Mouse (Mus musculus): ENCODE results near the gene Rnaseh2c. TPM values are rescaled to one million over a fixed set of nuclear protein-coding genes. Genes with fewer than 3 reads are reported as not detected.

The Rnaseh2c gene
- total RNA-seq, 2 experiments from 2014 or later, result 14.4 to 19.3 TPM

DNA sequence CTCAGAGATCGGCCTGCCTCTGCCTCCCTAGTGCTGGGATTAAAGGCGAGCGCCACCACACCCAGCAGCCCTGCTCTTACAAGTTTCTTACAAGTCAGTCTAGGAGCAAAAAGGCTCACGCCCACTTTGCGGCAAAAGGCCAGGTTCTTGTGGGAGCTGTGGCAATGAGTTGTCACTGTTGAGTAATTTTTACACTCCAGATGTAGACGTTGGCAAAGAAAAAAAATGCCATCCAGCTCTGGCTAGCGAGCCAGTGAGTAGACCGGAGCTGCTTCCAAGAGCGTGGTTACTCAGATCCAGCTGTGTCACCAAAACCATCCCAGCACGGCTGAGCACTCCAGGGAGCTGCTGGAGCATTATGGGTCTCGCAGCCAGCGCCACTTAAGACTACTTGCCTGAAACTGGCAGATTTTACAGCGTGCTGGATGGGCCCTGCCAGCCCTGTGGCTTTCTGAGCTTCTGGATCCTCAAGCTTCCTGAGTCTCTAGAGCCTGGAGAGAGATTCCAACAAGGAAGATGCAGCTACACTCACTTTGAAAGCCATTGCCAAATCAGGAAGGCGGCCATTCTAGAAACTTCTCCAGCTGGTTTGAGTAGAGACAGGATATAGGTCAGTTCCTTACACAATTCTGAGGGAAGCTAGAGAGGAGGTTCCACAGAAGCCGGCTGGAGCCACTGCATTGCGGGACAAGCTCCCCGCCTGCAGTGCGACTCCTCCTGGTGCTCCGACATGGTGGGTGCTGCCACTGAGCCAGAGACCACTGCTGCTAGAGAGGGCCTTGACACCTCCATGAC lies 29.1 kb upstream of the Rnaseh2c start:
- ATAC-seq (replicated peaks; ENCODE audit: low FRiP score, poor library complexity, severe bottlenecking), result no peak

DNA sequence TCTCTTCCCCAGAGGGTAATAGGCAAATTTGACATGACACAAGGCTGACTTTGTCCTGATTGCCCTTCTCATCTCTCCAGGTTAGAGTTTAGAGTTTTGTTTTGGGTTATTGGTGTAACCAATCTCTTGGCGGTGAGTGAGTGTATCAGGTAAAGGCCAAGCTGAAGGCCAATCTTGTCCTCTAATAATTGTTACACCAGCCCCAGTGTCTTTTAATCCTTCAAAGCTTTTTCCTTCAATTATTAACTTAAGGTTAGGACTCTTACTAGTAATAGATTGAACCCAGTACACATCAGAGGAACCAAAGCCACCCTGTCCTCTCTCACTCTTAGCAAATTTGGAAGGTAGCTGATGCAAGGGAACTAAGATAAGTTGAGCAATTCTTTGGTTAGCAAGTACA lies 26.3 kb upstream of the Rnaseh2c start:
- no peak for ATAC-seq (replicated peaks; ENCODE audit: low FRiP score, poor library complexity, severe bottlenecking)

DNA sequence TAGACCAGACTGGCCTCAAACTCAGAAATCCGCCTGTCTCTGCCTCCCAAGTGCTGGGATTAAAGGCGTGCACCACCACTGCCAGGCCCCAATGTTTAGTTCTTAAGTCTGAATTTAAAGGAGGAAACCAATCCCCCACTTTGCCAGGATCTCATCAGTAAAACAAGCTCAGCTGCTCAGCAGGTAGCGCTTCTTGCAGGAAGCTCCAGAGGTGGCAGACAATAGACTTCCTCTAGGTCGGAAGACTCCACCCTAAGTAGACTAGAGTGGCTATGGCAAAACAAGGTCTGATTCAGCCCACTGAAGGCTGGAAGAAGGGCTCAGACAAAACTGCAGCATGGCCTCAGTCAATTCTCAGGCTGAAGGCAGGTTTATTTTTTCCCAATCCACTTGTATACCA lies 21.7 kb upstream of the Rnaseh2c start:
- no peak for ATAC-seq (replicated peaks; ENCODE audit: low FRiP score, poor library complexity, severe bottlenecking)

DNA sequence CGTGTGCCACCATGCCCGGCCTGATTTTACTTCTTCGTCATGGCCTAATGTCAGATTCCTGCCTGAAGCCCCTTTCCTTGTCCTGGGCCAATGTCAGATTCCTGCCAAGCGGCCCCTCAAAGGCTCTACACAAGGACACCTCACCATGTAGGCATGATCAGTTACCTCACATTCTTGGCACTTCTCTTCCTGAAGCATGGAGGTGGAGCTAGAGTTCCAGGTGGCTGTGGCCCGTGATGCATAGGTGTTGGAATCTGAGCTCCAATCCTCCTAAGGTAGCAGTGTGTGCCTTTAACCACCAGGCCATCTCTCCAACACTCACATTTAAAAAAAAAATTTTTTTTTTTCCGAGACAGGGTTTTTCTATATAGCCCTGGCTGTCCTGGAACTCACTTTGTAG lies 20.9 kb upstream of the Rnaseh2c start:
- no peak for ATAC-seq (replicated peaks; ENCODE audit: low FRiP score, poor library complexity, severe bottlenecking)

DNA sequence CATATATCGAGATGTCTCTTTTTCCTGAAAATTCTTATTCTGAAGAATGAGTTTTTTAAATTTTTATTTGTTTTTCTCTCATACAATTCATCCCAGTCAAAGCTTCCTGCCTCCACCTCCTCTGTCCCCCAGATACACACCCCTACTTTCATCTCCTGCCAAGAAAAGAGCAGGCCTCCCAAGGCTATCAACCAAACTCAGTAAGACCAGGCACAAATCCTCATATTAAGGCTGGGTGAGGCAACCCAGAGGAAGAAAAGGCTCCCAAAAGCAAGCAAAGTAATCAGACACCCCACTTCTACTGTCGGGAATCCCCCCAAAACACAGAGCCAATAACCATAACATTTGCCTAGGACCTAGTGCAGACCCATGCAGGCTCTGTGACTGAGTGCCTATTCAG lies 19.7 kb upstream of the Rnaseh2c start:
- no peak for ATAC-seq (replicated peaks; ENCODE audit: low FRiP score, poor library complexity, severe bottlenecking)

DNA sequence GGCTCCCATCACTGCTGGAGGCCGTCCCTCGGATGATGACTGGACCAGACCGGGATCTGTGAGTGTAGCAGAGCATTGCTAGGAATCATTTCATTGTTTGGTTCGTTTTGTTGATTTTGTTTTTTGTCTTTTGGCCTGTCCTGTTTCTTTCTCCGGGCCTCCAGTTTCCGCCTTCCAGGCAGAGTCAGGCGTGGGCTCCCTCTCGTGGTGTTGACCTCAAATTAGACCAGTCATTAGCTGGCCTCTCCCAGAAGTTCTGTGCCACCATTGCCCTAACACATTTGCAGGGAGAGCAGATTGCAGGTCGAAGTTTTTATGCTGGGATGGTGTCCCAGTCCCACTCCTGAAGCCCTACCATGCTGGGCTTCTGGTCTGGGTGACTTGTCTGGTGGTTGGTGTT lies 12.5 kb upstream of the Rnaseh2c start:
- ATAC-seq (replicated peaks; ENCODE audit: low FRiP score, poor library complexity, severe bottlenecking), result no peak

DNA sequence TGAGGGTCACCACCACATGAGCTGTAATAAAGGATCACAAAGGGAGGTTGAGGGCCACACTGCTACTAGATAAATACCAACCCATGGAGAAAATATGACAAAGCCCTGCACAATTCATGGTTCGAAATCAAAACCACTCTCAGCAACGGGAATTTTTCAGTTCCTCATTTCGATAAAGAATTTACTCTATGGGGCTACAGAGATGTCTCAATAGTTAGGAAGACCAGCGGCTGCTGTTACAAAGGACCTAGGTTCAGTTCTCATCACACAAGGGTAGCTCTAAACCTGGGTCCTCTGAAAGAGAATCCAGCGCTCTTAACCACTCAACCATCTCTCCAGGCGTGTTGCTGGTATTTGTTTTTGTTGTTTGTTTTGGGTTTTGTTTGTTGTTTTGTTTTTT lies 9.8 kb upstream of the Rnaseh2c start:
- no peak for ATAC-seq (replicated peaks; ENCODE audit: low FRiP score, poor library complexity, severe bottlenecking)

DNA sequence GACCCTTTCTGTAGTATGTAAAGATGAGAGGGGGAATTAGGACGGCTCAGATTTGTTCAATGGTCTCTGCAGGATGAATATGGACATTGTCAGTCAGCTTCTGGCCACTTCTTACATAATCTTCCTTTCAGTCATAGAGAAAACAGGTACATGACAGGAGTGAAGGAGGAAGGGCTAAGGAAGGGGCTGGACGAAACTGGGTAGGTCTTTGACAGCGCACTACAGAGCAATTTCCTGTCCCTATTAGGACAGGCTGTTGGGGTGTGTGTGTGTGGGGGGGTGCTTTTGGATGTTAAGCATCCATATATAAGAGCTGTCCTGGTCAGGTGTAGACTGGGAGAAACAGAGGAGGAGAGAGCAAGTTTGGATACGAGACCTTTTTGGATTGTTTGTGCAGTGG lies 2.4 kb upstream of the Rnaseh2c start:
- ATAC-seq (replicated peaks; ENCODE audit: low FRiP score, poor library complexity, severe bottlenecking), result no peak

DNA sequence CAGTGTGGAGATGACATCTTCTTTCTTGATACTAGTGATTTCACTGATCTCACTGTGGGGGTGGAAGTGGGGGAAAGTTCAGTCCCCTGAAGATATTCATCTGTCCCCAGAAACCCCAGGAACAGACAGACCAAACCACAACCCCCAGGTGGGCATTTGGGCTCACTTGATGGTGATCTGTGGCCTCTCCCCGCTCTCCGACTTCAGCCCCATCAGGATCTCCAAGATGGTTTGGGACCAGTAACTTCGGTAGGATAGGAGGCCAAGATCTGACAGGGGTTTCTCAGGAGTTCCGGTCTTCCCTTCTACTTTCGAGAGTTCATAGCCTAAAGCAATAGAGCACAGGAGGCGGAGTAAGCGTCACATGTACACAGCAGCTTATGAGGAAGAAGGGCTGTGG lies 2.0 kb downstream of the Rnaseh2c start:
- no peak for ATAC-seq (replicated peaks; ENCODE audit: low FRiP score, poor library complexity, severe bottlenecking)

DNA sequence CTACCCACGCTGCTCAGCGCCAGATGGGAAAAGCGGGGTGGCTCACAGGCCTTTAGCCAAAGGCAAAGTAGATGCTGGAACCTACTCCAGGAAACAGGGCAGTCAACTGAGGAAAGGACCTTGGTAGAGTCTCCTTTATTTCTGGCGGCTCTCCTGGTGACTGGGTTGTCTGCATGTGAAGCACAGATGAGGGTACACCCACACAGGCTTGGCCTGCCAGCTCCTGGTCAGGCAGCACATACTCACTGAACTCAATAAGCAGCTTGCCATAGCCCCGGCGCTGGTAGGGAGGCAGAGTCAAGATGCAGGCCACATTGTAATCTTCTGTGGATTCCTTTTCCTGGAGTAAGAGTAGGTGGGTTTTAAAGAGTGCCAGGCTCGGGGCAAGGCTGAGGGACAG lies 3.5 kb downstream of the Rnaseh2c start:
- ATAC-seq (replicated peaks; ENCODE audit: low FRiP score, poor library complexity, severe bottlenecking), result no peak

DNA sequence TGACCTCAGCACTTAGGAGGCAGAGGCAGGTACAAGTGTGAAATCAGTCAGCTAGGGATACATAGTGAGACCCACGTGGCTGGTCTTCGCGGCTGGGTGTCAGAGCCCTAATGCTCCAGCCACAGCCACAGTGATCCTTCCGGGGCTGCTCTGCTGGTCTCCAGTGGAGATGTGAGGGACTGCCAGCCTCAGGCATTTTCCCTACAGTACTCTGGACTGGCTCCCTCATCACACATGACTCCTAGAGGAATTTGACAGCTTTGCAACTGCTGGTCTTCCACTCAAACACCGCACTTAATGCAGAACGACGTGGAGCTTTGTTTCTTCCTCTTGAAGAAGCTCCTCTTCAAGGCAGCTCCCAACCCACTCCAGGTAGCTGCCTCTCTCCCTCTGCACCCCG lies 4.5 kb downstream of the Rnaseh2c start:
- no peak for ATAC-seq (replicated peaks; ENCODE audit: low FRiP score, poor library complexity, severe bottlenecking)

DNA sequence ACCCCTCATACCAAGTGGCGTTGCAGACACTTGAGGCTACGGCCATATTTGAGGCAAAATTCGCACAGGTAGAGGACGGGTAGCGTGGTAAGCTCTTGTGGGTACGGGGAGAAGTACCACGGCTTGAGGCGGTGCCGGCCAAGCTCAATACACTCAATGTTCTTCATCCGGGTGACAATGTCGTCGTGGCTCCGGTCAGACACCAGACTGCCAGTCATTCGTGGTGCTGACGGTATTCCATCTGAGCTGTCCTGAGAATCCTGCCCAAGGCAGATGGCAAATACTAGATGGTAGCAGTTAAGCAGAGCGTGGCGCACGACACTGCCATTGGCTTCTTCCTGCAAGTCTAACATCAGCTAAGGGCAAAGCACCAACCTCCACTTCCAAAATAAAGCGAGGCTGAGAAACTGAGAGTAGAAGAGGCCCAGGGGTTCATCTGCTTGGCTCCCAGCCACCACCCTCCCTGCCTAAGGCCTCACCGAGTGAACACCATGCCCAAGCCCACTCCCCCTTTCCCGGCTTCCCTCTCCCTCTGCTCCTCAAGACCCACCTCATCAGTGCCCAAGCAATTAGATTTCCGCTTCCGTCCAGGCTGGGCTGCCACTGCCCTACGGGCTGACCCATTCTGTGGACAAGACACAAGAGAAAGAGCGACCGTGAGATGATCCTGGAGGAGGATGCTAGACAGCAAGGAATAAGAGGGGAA lies 6.2 kb downstream of the Rnaseh2c start:
- ATAC-seq (replicated peaks; ENCODE audit: low FRiP score, poor library complexity, severe bottlenecking), result no peak

DNA sequence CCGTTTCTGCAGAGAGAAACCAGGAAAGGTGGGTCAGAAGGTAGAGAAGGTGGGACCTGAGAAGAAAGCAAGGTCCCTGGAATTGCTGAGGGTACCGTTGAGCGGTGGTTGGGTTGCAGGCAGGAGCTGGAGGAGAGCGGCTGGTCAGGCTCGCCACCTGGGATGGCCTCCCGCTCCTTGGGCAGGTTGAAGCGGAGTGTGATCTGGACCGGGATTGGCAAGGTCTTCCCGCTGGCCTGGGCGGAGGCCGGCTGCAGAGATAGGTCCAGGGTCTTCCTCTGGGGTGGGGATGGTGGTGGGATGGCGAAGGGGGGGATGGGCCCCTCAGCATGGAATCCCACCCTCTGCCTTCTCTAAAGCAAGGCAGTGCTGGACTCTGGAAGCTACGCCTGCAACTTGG lies 7.0 kb downstream of the Rnaseh2c start:
- ATAC-seq (replicated peaks; ENCODE audit: low FRiP score, poor library complexity, severe bottlenecking), result no peak

DNA sequence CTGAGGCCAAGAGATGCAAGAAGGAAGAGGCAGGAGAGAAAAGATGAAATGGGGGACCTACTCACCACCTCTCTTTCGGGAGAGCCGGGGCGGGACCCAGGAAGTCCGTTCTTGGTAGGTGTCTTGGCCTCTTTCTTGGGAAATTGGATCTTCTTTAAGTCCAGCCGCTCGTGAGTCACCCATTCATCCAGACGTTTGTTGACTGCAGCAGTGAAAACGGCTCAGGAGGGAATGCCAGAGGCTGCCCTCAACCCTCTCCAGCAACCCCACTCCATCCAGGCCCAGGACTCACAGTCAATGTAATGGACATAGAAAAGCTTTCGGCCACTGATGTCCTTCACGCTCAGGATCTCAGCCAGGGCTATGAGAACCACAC lies 7.5 kb downstream of the Rnaseh2c start:
- no peak for ATAC-seq (replicated peaks; ENCODE audit: low FRiP score, poor library complexity, severe bottlenecking)

DNA sequence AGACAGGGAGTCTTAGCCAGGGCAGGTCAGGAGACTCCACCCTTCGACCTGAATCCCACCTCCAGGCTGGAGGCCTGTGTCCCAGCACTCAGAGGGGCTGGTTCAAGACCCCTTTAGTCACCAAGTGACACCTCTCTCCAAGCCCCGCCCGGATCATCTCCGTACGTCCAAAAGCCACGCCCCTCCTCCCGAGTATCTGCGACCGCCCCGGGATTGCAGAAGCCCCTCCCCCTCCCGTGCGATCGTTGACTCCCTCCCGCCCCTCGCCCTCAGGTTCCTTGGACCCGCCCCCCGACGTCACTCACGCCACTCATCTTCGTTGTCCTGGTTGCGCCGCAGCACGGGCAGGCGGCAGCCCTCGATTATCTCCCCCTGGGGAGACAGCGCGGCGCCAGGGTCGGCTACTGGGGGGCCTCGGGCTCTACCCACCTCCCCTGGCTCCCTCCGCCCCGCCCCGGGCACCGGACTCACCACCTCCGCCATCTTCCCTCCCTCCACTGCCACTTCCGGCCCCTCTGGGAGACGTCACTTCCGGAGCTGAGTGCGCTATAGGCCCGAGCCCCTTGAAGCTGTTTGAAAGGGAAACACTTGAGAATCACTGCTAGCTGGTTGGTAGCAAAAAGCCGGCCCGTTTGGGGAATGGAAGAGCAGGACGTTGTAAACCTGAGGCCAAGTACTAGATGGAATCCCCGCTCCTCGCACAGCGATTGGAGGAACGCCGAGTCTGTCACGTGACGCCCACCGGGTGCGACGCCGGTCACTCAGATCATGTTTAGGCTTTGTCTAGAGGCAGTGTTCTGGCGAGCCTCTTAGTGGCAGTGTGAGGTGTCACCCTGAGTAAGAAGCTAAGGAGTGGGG lies 8.1 kb downstream of the Rnaseh2c start, which contains the start of gene Kat5:
Kat5 (minus strand) TSS at position 691 of the 858 bp plus-strand sequence.
- peak; percentile 92 for ATAC-seq (replicated peaks; ENCODE audit: low FRiP score, poor library complexity, severe bottlenecking)

DNA sequence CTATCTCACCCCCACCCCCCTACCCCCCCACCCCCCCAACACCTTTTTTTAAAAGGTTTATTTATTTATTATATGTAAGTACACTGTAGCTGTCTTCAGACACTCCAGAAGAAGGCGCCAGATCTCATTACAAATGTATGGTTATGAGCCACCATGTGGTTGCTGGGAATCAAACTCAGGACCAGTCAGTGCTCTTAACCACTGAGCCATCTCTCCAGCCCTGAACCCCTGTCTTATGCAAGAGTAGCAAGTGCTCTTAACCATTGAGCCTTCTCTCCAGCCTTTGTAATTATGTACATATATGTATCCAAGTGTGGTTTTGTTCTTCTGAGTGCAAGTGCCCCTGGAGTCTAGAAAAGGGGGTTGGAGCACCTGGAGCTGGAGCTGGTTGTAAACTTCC lies 10.3 kb downstream of the Rnaseh2c start:
- ATAC-seq (replicated peaks; ENCODE audit: low FRiP score, poor library complexity, severe bottlenecking), result no peak

DNA sequence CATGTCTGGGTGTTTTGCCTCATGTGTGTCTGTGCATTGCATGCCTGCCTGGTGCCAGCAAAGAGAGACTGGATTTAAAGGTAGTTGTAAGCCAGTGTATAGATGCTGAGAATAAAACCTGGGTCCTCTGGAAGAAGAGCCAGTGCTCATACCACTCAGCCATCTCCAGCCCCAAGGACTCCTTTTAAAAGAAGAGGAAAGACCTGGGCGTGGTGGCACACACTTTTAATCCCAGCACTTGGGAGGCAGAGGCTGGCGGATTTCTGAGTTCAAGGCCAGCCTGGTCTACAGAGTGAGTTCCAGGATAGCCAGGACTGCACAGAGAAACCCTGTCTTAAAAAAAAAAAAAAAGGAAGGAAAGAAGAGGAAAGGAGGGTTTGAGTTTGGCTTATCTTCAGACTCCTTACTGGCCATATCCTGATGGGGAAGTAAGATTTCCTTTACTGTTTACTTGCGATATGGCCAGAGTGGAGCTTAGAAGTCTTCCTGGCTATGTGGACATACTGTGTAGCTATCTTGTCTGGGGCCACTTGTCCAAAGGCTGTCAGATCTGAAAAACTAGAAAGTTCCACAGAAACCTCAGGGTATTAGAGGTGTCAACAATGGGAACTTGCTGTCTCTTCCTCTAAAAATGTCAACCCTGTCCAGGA lies 11.2 kb downstream of the Rnaseh2c start:
- no peak for ATAC-seq (replicated peaks; ENCODE audit: low FRiP score, poor library complexity, severe bottlenecking)

DNA sequence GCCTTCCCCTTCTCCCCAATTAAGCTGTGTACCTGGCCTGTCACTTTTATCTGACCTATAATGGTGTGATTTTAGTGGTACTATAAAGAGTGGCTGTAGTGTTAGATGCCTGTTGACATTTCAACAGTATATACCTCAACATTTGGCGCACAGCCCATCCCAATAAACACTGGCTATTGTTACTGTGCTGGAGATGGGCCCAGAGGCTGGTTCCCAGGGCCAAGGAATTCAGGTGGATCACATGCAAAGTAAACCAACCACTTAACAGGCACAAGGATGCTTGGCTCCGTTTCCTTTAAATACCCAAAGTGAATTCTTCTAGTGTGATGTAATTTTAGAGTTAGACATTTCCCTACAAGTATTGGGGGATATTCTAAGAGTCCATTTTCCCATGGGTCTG lies 13.3 kb downstream of the Rnaseh2c start:
- no peak for ATAC-seq (replicated peaks; ENCODE audit: low FRiP score, poor library complexity, severe bottlenecking)

DNA sequence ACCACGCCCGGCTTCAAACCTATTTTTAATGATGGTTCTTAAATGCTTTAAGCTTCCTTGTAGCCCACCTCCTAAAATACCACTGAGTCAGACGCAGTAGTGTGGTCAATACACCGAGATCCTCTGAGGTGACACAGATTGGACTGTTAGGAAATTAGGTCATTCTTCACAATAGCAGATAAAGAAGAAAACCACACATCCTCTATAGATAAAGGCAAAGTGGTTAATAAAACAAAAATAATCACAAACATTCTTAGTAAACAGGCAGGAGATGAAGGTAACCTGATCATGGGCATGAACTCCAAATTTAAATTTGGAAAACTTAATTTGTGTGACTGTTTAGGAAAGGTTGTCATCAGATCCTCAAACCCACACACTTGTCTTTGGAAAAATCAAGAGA lies 18.3 kb downstream of the Rnaseh2c start:
- no peak for ATAC-seq (replicated peaks; ENCODE audit: low FRiP score, poor library complexity, severe bottlenecking)

DNA sequence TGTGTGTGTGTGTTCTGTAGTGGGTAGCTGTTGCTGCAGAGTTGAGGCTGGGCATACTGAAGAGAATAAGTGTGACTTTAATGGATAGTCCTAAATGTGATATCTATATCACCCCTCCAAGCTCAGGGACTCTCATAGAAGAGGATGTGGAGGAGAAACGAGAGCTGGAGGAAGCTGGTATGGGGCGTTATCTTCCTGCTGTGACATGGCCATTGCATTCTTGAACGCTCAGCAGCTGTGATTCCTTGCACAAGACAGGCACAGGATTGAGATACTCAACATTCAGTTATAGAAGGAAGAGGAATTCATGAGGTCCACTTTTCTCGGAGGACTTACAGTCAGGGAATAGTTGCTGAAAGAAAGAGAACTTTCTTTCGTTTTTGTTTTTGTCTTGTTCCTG lies 20.2 kb downstream of the Rnaseh2c start:
- no peak for ATAC-seq (replicated peaks; ENCODE audit: low FRiP score, poor library complexity, severe bottlenecking)

Data from erythroblast, adult 5-6 weeks (primary cell).